Mouse (Mus musculus) layer of hippocampus, adult 18-20 months (tissue): ENCODE results near the gene Acot5. TPM values are rescaled to one million over a fixed set of nuclear protein-coding genes. Genes with fewer than 3 reads are reported as not detected.
"Not testable (repeated sequence)": the region's sequence is repeated elsewhere in the genome, so short reads cannot be mapped to it uniquely, and the experiment has no call there.

Experiments used
- DNase-seq, 2 experiments: peaks; one replicate each; pipeline ENCODE4 v3.0.0; 2022; ENCODE audit warnings: low spot score in 2 of 2
- total RNA-seq, 2 experiments: library from RNA; stranded (reverse); gene quantifications; 2 replicates each; pipeline ENCODE4 v1.2.3; 2021

Acot5 gene
- total RNA-seq, 2 experiments from 2014 or later, result 6.0 to 6.5 TPM

- peak in 1 of 2 experiments; percentile 35 for DNase-seq
Observed at GRCm38 (mm10) chr12:84060946-84061345, 8.2 kb upstream of the Acot5 start.

- no peak for DNase-seq
Observed at GRCm38 (mm10) chr12:84062336-84062735, 6.8 kb upstream of the Acot5 start.

- no peak for DNase-seq
Observed at GRCm38 (mm10) chr12:84063228-84063627, 5.9 kb upstream of the Acot5 start.

GRCm38 (mm10) chr12:84063833-84064232 is 5.3 kb upstream of the Acot5 start:
- DNase-seq, result no peak

- DNase-seq, result no peak
Observed at GRCm38 (mm10) chr12:84064621-84065020, 4.5 kb upstream of the Acot5 start.

- no peak for DNase-seq
Observed at GRCm38 (mm10) chr12:84067752-84068151, 1.4 kb upstream of the Acot5 start.

- no peak for DNase-seq
Observed at GRCm38 (mm10) chr12:84068296-84068695, 829 bp upstream of the Acot5 start.

GRCm38 (mm10) chr12:84069582-84069981 is 457 bp downstream of the Acot5 start:
- peak in 1 of 2 experiments; percentile 53 for DNase-seq

- DNase-seq, result peak; percentile 51 to 82
Observed at GRCm38 (mm10) chr12:84071696-84072095, 2.6 kb downstream of the Acot5 start.

GRCm38 (mm10) chr12:84077371-84077990 is 8.4 kb downstream of the Acot5 start:
- DNase-seq, result no peak

GRCm38 (mm10) chr12:84083842-84084241 is 14.7 kb downstream of the Acot5 start:
- no peak for DNase-seq

GRCm38 (mm10) chr12:84084581-84084980 is 15.5 kb downstream of the Acot5 start:
- DNase-seq, result no peak

- DNase-seq, result not testable (repeated sequence)
Observed at GRCm38 (mm10) chr12:84094666-84095065, 25.5 kb downstream of the Acot5 start.

GRCm38 (mm10) chr12:84099605-84100004 is 30.5 kb downstream of the Acot5 start:
- no peak for DNase-seq

- DNase-seq, result no peak
Observed at GRCm38 (mm10) chr12:84100071-84100470, 30.9 kb downstream of the Acot5 start.

GRCm38 (mm10) chr12:84100604-84101492 is 31.7 kb downstream of the Acot5 start, which contains the start of gene Acot6:
Gene Acot6, plus strand, starts transcription at chr12:84100654.
- DNase-seq, result peak; percentile 18 to 49

- no peak for DNase-seq
Observed at GRCm38 (mm10) chr12:84101493-84101845, 32.3 kb downstream of the Acot5 start.

- DNase-seq, result no peak
Observed at GRCm38 (mm10) chr12:84107012-84107411, 37.9 kb downstream of the Acot5 start.

- DNase-seq, result no peak
Observed at GRCm38 (mm10) chr12:84107692-84108091, 38.6 kb downstream of the Acot5 start.

- DNase-seq, result no peak
Observed at GRCm38 (mm10) chr12:84109924-84110323, 40.8 kb downstream of the Acot5 start.

GRCm38 (mm10) chr12:84110814-84111213 is 41.7 kb downstream of the Acot5 start:
- DNase-seq, result no peak

- no peak for DNase-seq
Observed at GRCm38 (mm10) chr12:84113676-84114075, 44.6 kb downstream of the Acot5 start.
